Mouse (Mus musculus): ENCODE data around the gene Raver2. TPM values are rescaled to one million over a fixed set of nuclear protein-coding genes. Genes with fewer than 3 reads are reported as not detected.
A peak's percentile ranks its signal among the peaks of the same experiment; 100 is the strongest.

Gene Raver2
- polyA plus RNA-seq, 1 experiment from 2014 or later = 4.4 TPM

DNA sequence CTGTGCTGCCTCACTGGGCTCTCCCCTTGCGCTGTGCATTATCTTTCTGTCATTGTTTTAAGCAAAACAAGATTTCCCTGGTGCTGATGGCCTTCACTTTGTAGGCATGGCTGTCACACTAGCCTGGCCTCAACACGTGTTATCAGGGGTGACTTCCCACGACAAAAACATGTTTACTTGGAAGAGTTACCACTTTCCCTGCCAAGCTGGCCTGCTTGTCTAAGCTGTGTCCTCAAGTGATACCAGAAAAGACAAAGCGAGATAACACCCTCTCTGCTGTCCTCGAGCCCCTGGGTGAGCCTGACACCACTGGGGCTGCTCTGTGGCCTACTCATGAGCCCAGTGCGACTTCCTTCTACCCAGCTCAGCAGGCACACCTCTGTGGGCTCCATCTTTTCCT, 107.3 kb downstream of the Raver2 start:
- Histone ChIP-seq H3K4me1 (ENCODE audit: control insufficient read depth in 2 of 2, insufficient read depth in 2 of 2, low read length in 2 of 2) (peaks cover 12 to 29% of the 10 kb centered on the region in 2 experiments), H3K36me3 (ENCODE audit: control insufficient read depth, insufficient read depth, low read length) (peaks cover 56% of the 10 kb centered on the region), H3K4me2 (ENCODE audit: low read length) (no peak overlapping the region), H3K27ac (replicated peaks in 1 of 2; ENCODE audit: control insufficient read depth in 1 of 2, insufficient read depth in 1 of 2, low read depth in 2 of 2, low read length in 2 of 2) (0 out of 4 replicates have a peak overlapping the region, but pooled peaks of 1 of the 2 experiments have one; percentile 31), H3K9me3 (ENCODE audit: control insufficient read depth, low read length) (no peaks in the 10 kb centered on the region), H3K4me3 (ENCODE audit: control insufficient read depth in 1 of 2, insufficient read depth in 1 of 2, low read depth in 1 of 2, low read length in 2 of 2) (no peak overlapping the region), H3K9ac (ENCODE audit: low read length) (peak overlapping the region; percentile 18; the same call in 1 of the 2 replicates), H3K27me3 (ENCODE audit: control insufficient read depth, insufficient read depth, low read length) (no peaks in the 10 kb centered on the region)
- no peak for ATAC-seq (ENCODE audit: insufficient number of reproducible peaks, insufficient read depth, low FRiP score, low read depth)
- WGBS = 11% methylated on average over 6 of the region's 6 CpGs

GRCm38 (mm10) chr4:101177796-101178195, 109.0 kb downstream of the Raver2 start:
- no peak overlapping the region for H3K4me3 ChIP-seq (ENCODE audit: control insufficient read depth in 1 of 2, insufficient read depth in 1 of 2, low read depth in 1 of 2, low read length in 2 of 2)
- peaks cover 55% of the 10 kb centered on the region for H3K36me3 ChIP-seq (ENCODE audit: control insufficient read depth, insufficient read depth, low read length)
- H3K9me3 ChIP-seq (ENCODE audit: control insufficient read depth, low read length) = no peaks in the 10 kb centered on the region
- WGBS = 93% methylated on average over 3 of the region's 3 CpGs
- no peak overlapping the region for H3K9ac ChIP-seq (ENCODE audit: low read length)
- H3K4me2 ChIP-seq (ENCODE audit: low read length) = no peak overlapping the region
- H3K4me1 ChIP-seq (ENCODE audit: control insufficient read depth in 2 of 2, insufficient read depth in 2 of 2, low read length in 2 of 2) = peaks cover 12 to 31% of the 10 kb centered on the region in 2 experiments
- H3K27ac ChIP-seq (replicated peaks in 1 of 2; ENCODE audit: control insufficient read depth in 1 of 2, insufficient read depth in 1 of 2, low read depth in 2 of 2, low read length in 2 of 2) = no peak overlapping the region
- ATAC-seq (ENCODE audit: insufficient number of reproducible peaks, insufficient read depth, low FRiP score, low read depth) = no peak
- no peaks in the 10 kb centered on the region for H3K27me3 ChIP-seq (ENCODE audit: control insufficient read depth, insufficient read depth, low read length)

DNA sequence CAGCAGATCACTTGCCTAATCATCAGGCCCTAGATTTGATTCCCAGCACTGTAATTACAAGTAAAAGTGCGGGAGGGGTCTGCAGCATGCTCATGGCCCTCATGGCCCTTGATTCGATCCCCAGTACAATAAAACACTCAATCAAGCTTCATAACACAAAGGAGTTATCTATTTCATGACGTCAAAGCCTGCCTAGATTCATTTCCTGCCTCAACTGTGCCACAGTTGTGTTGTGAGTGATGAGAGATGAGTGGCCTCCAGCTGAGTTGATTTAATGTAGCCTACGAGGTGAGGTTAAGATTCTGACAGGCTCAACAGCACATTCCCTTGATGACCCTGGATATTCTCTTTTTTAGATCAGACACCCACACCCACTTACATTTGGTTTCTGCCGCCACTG, 110.3 kb downstream of the Raver2 start:
- Histone ChIP-seq H3K4me1 (ENCODE audit: control insufficient read depth in 2 of 2, insufficient read depth in 2 of 2, low read length in 2 of 2) (peaks cover 14 to 31% of the 10 kb centered on the region in 2 experiments), H3K27me3 (ENCODE audit: control insufficient read depth, insufficient read depth, low read length) (no peaks in the 10 kb centered on the region), H3K27ac (replicated peaks in 1 of 2; ENCODE audit: control insufficient read depth in 1 of 2, insufficient read depth in 1 of 2, low read depth in 2 of 2, low read length in 2 of 2) (no peak overlapping the region), H3K36me3 (ENCODE audit: control insufficient read depth, insufficient read depth, low read length) (peaks cover 55% of the 10 kb centered on the region), H3K4me3 (ENCODE audit: control insufficient read depth in 1 of 2, insufficient read depth in 1 of 2, low read depth in 1 of 2, low read length in 2 of 2) (no peak overlapping the region), H3K9me3 (ENCODE audit: control insufficient read depth, low read length) (no peaks in the 10 kb centered on the region), H3K9ac (ENCODE audit: low read length) (no peak overlapping the region), H3K4me2 (ENCODE audit: low read length) (no peak overlapping the region)
- ATAC-seq (ENCODE audit: insufficient number of reproducible peaks, insufficient read depth, low FRiP score, low read depth) = no peak
- WGBS = 52% methylated on average over 5 of the region's 5 CpGs

DNA sequence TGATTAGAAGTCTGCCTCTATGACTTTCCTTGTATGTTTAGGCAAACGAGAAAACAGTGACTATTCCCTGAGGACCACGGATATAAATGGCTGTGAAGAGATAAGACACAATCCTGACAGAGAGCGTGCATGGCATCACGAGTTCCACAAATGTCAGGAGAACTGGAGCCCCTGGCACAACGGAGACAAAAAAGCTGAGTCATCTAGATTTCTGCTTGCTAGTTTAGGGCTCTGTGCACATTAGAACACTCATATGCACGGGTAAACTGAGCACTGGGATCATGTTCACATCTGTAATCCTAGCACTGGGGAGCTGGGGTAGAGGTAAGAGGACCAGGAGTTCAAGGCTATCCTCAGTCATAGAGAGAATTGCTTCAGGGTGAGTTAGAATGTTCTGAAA, 111.1 kb downstream of the Raver2 start:
- 13% methylated on average over 6 of the region's 6 CpGs for whole genome bisulfite sequencing

DNA sequence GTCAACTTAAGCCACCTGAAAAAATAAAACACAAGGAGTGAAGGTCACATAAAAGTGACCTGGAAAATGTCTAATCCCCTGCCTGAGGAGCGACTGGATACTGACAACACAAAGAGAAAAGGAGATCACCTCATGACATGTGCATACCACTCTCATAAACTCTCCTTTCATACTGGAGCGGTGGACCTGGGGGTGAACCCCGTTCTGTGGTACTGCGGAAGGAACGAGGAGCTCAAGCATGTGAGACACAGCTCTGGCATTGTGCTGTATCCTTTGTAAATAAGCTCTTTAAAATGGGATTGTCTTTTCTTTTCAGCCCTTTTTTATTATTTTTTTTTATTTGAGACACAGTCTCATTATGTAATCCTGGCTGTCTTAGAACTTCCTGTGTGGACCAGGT, 111.9 kb downstream of the Raver2 start:
- H3K9me3 ChIP-seq (ENCODE audit: control insufficient read depth, low read length) = no peaks in the 10 kb centered on the region
- H3K9ac ChIP-seq (ENCODE audit: low read length) = no peak overlapping the region
- H3K4me2 ChIP-seq (ENCODE audit: low read length) = no peak overlapping the region
- 54% methylated on average over 5 of the region's 5 CpGs for WGBS
- peaks cover 51% of the 10 kb centered on the region for H3K36me3 ChIP-seq (ENCODE audit: control insufficient read depth, insufficient read depth, low read length)
- no peak for ATAC-seq (ENCODE audit: insufficient number of reproducible peaks, insufficient read depth, low FRiP score, low read depth)
- no peaks in the 10 kb centered on the region for H3K27me3 ChIP-seq (ENCODE audit: control insufficient read depth, insufficient read depth, low read length)
- no peak overlapping the region for H3K4me3 ChIP-seq (ENCODE audit: control insufficient read depth in 1 of 2, insufficient read depth in 1 of 2, low read depth in 1 of 2, low read length in 2 of 2)
- no peak overlapping the region for H3K27ac ChIP-seq (replicated peaks in 1 of 2; ENCODE audit: control insufficient read depth in 1 of 2, insufficient read depth in 1 of 2, low read depth in 2 of 2, low read length in 2 of 2)
- peaks cover 14 to 32% of the 10 kb centered on the region in 2 experiments for H3K4me1 ChIP-seq (ENCODE audit: control insufficient read depth in 2 of 2, insufficient read depth in 2 of 2, low read length in 2 of 2)

More for the DNA sequence above, 111.1 kb downstream of the Raver2 start:
- Histone ChIP-seq H3K27me3 (ENCODE audit: control insufficient read depth, insufficient read depth, low read length) (no peaks in the 10 kb centered on the region), H3K9me3 (ENCODE audit: control insufficient read depth, low read length) (no peaks in the 10 kb centered on the region), H3K27ac (replicated peaks in 1 of 2; ENCODE audit: control insufficient read depth in 1 of 2, insufficient read depth in 1 of 2, low read depth in 2 of 2, low read length in 2 of 2) (0 out of 4 replicates have a peak overlapping the region, but pooled peaks of 1 of the 2 experiments have one; percentile 0), H3K4me1 (ENCODE audit: control insufficient read depth in 2 of 2, insufficient read depth in 2 of 2, low read length in 2 of 2) (peaks cover 14 to 31% of the 10 kb centered on the region in 2 experiments), H3K9ac (ENCODE audit: low read length) (no peak overlapping the region), H3K4me3 (ENCODE audit: control insufficient read depth in 1 of 2, insufficient read depth in 1 of 2, low read depth in 1 of 2, low read length in 2 of 2) (no peak overlapping the region), H3K36me3 (ENCODE audit: control insufficient read depth, insufficient read depth, low read length) (peaks cover 54% of the 10 kb centered on the region), H3K4me2 (ENCODE audit: low read length) (no peak overlapping the region)
- ATAC-seq (ENCODE audit: insufficient number of reproducible peaks, insufficient read depth, low FRiP score, low read depth) = no peak

DNA sequence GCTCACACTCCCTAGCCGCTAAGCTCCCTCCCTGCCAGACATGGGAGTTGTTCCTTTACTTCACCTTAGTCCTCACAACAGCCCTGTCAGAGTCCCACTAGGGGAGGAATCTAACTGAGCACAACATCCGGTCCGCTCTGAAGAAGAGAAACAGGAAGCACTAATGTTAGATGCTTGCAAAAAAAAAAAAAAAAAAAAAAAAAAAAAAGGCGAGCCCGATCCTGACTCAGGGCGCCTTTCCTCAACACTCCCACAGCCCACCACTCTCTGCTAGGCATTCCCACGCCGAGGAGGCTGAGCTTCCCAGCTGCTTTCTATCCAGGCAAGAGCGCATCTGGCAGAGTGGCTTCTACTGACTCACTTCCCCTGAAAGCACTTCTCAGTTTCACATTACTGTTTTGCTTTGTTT, 113.8 kb downstream of the Raver2 start:
- Histone ChIP-seq H3K9ac (ENCODE audit: low read length) (no peak overlapping the region), H3K36me3 (ENCODE audit: control insufficient read depth, insufficient read depth, low read length) (peaks cover 59% of the 10 kb centered on the region), H3K27me3 (ENCODE audit: control insufficient read depth, insufficient read depth, low read length) (no peaks in the 10 kb centered on the region), H3K4me3 (ENCODE audit: control insufficient read depth in 1 of 2, insufficient read depth in 1 of 2, low read depth in 1 of 2, low read length in 2 of 2) (no peak overlapping the region), H3K4me2 (ENCODE audit: low read length) (no peak overlapping the region), H3K27ac (replicated peaks in 1 of 2; ENCODE audit: control insufficient read depth in 1 of 2, insufficient read depth in 1 of 2, low read depth in 2 of 2, low read length in 2 of 2) (peak overlapping the region; percentile 57 to 66; a peak in 3 of 4 replicates), H3K9me3 (ENCODE audit: control insufficient read depth, low read length) (no peaks in the 10 kb centered on the region), H3K4me1 (ENCODE audit: control insufficient read depth in 2 of 2, insufficient read depth in 2 of 2, low read length in 2 of 2) (peaks cover 9 to 26% of the 10 kb centered on the region in 2 experiments)
- 46% methylated on average over 9 of the region's 9 CpGs for whole genome bisulfite sequencing
- ATAC-seq (ENCODE audit: insufficient number of reproducible peaks, insufficient read depth, low FRiP score, low read depth) = no peak

DNA sequence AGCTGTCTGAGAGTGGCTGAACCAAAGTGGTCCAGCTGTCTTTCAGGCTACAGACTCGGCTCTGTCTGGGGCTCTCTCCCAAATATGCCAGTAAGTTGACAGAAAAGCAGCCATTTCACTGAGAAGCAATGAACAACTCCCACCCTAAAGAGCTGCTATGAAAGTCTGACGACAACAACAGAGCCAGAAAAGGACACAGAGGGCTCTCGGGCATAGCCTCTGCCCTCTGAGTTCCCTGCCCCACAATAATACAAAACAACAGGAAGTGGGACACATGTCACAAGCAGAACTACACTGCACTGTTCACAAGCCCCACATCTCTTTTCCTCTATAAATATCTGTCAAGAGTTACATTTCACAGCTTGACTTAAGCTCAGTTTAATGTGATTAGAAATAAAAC, 116.4 kb downstream of the Raver2 start:
- Histone ChIP-seq H3K9me3 (ENCODE audit: control insufficient read depth, low read length) (no peaks in the 10 kb centered on the region), H3K4me1 (ENCODE audit: control insufficient read depth in 2 of 2, insufficient read depth in 2 of 2, low read length in 2 of 2) (peaks cover 7 to 14% of the 10 kb centered on the region in 2 experiments; a peak in 3 of 4 replicates), H3K9ac (ENCODE audit: low read length) (no peak overlapping the region), H3K27me3 (ENCODE audit: control insufficient read depth, insufficient read depth, low read length) (no peaks in the 10 kb centered on the region), H3K4me3 (ENCODE audit: control insufficient read depth in 1 of 2, insufficient read depth in 1 of 2, low read depth in 1 of 2, low read length in 2 of 2) (no peak overlapping the region), H3K27ac (replicated peaks in 1 of 2; ENCODE audit: control insufficient read depth in 1 of 2, insufficient read depth in 1 of 2, low read depth in 2 of 2, low read length in 2 of 2) (no peak overlapping the region), H3K36me3 (ENCODE audit: control insufficient read depth, insufficient read depth, low read length) (peaks cover 76% of the 10 kb centered on the region), H3K4me2 (ENCODE audit: low read length) (no peak overlapping the region)
- 50% methylated on average over 3 of the region's 3 CpGs for WGBS
- no peak for ATAC-seq (ENCODE audit: insufficient number of reproducible peaks, insufficient read depth, low FRiP score, low read depth)

GRCm38 (mm10) chr4:101186591-101186990, 117.8 kb downstream of the Raver2 start:
- 0 out of 4 replicates have a peak, but pooled peaks cover 3% of the 10 kb centered on the region in 2 experiments for H3K4me1 ChIP-seq (ENCODE audit: control insufficient read depth in 2 of 2, insufficient read depth in 2 of 2, low read length in 2 of 2)
- 83% methylated on average over 5 of the region's 5 CpGs for WGBS
- ATAC-seq (ENCODE audit: insufficient number of reproducible peaks, insufficient read depth, low FRiP score, low read depth) = no peak
- no peak overlapping the region for H3K9ac ChIP-seq (ENCODE audit: low read length)
- H3K36me3 ChIP-seq (ENCODE audit: control insufficient read depth, insufficient read depth, low read length) = peaks cover 76% of the 10 kb centered on the region
- H3K9me3 ChIP-seq (ENCODE audit: control insufficient read depth, low read length) = no peaks in the 10 kb centered on the region
- H3K27me3 ChIP-seq (ENCODE audit: control insufficient read depth, insufficient read depth, low read length) = no peaks in the 10 kb centered on the region
- H3K4me2 ChIP-seq (ENCODE audit: low read length) = no peak overlapping the region
- no peak overlapping the region for H3K4me3 ChIP-seq (ENCODE audit: control insufficient read depth in 1 of 2, insufficient read depth in 1 of 2, low read depth in 1 of 2, low read length in 2 of 2)
- no peak overlapping the region for H3K27ac ChIP-seq (replicated peaks in 1 of 2; ENCODE audit: control insufficient read depth in 1 of 2, insufficient read depth in 1 of 2, low read depth in 2 of 2, low read length in 2 of 2)

Measured in heart, embryonic 14.5 days (tissue).